Mouse (Mus musculus) activated CD4-positive, CD25-positive, alpha-beta regulatory T cell, adult 4 months (primary cell): ENCODE measurements around the gene Sac3d1. TPM values are rescaled to one million over a fixed set of nuclear protein-coding genes. Genes with fewer than 3 reads are reported as not detected.
"Not testable (repeated sequence)": the region's sequence is repeated elsewhere in the genome, so short reads cannot be mapped to it uniquely, and the experiment has no call there.

Source experiments
- ATAC-seq: one replicate; pipeline ENCODE4 v1.8.0; 2017
- polyA plus RNA-seq, 2 experiments: library from polyadenylated mRNA; unstranded; fragments of 100-300 nt; shearing (Covaris generic); gene quantifications; one replicate each; pipeline ENCODE4 v1.2.1; 2017

Sac3d1 gene
- polyA plus RNA-seq, result 1 to 10 TPM; 2.5 to 2.6 TPM

GRCm38 (mm10) chr19:6117986-6118676 is at the start of gene Sac3d1:
Sac3d1 (minus strand) TSS chr19:6118650.
- ATAC-seq, result peak; percentile 84

- no peak for ATAC-seq
These were observed 48.3 kb upstream of the Sac3d1 start for GRCm38 (mm10) chr19:6166750-6167149.

- ATAC-seq, result no peak
These were observed 45.6 kb upstream of the Sac3d1 start for GRCm38 (mm10) chr19:6163872-6164547.

DNA sequence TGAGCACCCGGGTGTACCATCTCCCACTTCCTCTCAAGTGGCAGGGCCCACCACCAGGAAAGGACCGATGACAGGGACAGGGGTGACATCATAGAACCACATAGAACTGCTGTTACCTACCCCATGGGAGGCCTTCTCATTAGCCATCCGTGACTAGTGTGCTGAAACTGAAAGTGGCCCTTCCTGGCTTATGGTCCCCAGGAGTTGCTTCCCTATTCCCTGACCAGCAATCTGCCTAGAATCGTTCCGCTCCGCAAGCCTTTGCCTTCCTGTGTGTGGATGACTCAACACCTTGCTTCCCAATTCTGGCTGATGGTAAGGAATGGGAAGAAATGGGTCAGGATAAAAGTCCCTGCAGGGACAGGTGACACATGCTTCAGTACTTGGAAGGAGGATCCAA is 38.8 kb upstream of the Sac3d1 start:
- ATAC-seq, result no peak

DNA sequence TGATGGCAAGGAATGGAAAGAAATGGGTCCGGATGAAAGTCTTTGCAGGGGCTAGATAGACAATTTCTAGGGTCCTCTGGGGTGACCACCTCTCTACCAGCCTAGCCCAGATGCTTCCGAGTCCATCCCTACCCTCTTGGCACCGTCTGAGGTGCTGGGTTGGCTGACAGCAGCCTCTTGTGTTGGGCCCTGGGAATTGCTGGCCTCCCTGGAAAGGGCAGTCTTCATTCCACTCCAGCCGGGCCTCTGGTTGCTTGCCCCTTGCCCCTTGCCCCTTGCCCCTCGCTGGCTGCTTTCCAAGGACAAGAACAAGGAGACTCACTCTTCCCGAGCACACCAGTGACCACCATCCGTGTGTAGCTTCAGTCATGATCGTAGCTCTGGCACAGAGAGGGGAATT is 37.9 kb upstream of the Sac3d1 start:
- ATAC-seq, result no peak

DNA sequence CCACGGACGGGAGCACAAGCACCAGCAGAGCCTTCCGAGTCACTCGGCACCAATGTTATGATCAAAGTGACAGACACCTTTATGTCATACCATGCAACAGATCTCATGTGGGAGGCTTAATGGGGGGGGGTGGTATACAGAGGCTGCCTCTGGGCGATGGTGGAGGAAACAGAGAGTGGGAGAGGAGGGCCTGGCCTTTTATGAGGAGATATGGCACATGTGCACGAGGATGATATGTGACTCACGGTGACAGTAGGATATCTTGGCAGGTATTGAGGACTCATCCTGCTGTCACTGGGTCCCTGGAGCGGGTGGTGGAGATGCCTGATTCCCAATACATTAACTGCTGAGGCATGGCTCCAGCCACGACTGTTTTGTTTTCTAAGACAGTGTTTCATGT is 36.7 kb upstream of the Sac3d1 start:
- ATAC-seq, result no peak

GRCm38 (mm10) chr19:6144842-6145241 is 26.4 kb upstream of the Sac3d1 start:
- no peak for ATAC-seq

DNA sequence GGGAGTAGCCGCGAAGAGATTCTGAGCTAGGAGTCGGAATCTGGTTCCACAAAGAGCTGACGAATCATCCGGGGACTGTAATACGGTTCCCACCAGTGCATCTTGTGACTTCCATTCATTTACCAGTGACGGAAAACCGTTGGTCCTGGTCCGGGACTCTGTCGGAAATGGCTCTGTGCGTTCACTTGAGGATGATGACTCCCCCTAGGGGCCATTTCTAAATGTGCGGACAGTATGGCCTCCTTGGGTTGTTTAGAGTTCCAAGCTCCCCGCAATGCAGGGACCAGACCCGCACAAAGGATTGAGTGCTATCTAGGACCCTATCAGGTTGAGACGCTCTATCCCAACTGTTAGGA is 22.9 kb upstream of the Sac3d1 start, which contains the start of gene Arl2:
TSS of gene Arl2 (minus strand) at position 155 of the 356 bp plus-strand sequence.
- peak; percentile 63 for ATAC-seq

- ATAC-seq, result peak; percentile 87
These were observed 22.4 kb upstream of the Sac3d1 start, which contains the start of gene Batf2 for GRCm38 (mm10) chr19:6140678-6141393. Batf2 (plus strand) TSS chr19:6140983.

GRCm38 (mm10) chr19:6140374-6140677 is 21.9 kb upstream of the Sac3d1 start:
- no peak for ATAC-seq

DNA sequence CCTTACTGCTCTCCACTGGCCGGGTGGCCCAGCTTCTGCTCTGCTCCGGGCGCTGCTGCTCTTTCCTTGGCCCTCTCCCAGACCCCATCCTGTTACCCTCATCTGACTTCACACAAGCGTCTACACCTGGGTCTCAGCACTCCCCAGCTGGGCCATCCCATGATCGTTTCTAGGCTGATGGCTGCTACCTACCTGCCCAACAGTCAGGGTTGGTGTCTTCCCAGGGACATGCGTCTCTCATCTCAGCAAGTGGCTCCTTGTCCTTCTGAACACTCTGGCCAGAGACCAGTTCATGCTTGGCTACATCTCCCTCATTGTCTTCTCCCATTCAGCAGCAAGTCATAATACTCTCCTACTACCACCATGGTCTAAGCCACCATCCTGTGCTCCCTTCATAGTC is 21.3 kb upstream of the Sac3d1 start:
- no peak for ATAC-seq

- no peak for ATAC-seq
These were observed 17.9 kb upstream of the Sac3d1 start for GRCm38 (mm10) chr19:6136397-6136796.

DNA sequence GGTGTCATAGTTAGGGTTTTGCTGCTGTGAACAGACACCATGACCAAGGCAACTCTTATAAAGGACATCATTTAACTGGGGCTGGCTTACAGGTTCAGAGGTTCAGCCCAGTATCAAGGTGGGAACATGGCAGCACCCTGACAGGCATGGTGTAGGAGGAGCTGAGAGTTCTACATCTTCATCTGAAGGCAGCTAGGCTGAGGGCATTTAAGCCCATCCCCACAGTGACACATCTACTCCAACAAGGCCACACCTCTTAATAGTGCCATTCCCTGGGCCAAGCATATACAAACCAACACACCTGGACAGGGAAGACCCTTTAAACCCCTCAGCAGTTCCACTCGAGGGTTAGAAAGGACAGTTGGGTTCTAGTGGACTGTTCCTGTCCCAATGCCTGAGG is 14.7 kb upstream of the Sac3d1 start:
- not testable (repeated sequence) for ATAC-seq

DNA sequence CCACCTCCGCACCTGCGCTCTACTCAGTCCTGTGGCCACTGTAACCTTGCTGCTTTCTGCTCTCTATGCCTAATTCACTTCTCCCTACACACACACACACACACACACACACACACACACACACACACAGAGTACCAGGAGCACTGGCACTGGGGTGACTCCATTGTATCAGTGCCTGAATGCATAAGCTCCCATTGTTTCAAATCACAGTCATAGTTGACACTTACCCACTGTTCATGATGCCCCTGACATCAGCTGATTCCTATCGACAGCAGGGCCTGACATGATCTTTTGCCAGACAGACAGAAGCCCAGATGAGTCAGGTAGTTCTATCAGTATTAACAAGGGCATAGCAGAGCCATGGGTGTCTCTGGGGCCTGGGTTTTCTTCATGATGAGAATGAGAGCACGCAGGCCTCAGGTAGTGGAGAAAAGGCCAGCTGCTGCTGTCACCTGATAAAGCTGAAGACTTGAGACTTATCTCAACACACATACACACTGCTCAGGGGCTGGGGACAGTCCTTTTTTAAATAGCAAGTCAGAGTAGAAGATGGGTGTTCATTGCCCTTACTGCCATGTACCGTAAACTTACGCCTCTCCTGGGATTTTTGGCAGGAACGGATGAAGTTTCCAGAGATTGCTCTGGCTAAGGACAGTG is 13.8 kb upstream of the Sac3d1 start:
- ATAC-seq, result no peak

DNA sequence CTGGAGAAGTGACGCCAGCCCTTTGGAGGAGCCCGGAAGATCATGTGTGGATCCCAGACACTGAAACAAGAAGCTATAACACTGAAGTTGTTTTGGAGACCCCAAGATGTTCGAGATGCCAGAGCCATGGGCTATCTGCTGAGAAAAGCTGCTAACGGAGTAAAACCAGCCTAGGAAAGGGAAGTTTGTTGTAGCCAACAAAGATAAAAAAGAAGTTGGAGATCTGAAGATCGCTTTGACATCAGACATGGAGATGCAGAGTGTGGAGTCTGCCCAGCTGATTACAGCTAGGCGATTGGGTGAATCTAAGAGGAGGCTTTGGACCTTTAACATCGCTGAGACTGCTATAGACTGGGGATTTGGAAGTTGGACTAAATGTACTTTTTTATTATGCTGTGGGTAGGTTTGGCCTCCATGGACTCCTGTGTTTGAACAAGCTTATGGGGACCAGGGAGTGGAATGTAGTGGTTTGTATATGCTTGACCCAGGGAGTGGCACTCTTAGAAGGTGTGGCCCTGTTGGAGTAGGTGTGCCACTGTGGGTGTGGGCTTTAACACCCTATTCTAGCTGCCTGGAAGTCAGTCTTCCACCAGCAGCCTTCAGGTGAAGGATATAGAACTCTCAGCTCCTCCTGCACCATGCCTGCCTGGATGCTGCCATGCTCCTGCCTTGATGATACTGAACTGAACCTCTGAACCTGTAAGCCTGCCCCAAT is 12.1 kb upstream of the Sac3d1 start:
- ATAC-seq, result not testable (repeated sequence)

DNA sequence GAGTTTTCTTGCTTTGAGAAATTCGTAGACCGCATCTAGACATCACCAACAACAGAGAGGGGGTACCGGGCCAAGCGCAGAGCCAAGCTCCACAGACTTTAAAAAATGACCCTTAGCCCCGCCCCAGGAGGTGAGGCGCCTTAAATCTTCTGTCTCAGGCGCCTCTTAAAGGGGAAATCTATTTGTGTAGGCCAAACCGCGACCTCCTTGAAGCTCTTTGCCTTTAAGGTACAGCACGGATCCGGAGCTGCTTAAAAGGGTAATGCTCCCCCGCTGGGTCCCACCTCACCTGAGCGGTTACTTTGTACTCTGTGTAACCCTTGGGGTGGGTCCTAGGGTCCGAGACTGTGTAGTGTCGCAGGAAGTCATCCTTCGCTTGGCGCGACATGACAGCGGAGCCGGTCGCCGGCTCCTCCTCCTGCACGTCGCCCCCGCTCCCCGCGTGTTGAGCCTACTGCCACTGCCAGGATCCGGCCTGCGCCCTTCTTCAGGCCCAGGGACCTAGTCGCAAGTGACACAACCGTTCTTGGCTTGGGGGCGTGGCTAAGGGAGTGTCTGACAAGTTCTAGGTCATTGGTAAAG is 9.4 kb upstream of the Sac3d1 start, which contains the start of gene Snx15:
TSS of gene Snx15 (minus strand) at position 545 of the 582 bp plus-strand sequence.
- ATAC-seq, result peak; percentile 92

DNA sequence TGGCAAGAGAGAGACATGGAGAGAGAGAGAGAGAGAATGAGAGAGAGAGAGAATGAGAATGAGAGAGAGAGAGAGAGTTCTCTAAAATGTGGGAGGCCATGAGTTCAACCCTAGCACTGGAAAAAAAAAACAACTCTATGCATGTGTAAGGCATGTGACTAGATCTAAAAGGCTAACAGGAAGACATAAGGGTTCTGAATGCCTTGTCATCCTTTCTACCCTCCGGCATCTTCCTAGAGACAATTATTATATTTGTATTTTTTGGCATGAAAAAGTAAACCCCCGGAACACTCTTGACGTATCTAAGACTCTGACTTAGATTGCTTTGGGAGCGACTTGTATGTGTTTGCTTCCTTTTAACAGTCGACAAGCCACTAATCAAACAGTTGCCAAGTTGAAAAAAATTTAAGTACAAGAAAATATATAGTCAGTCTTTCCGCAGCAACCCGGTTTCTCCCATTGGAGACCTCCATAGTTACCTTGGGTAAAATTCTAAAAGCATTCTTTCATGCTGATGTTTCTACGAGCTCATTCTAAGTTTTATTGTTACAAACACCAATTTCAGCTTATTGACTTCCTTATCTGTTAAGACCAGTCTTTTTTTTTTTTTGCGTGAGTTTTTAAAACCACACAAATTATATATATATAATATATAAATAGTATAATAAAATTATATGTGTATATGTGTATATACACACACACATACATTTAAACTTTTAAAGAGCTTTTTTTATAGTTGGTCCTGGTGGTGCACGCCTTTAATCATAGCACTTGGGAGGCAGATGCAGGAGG is 8.5 kb upstream of the Sac3d1 start:
- no peak for ATAC-seq

DNA sequence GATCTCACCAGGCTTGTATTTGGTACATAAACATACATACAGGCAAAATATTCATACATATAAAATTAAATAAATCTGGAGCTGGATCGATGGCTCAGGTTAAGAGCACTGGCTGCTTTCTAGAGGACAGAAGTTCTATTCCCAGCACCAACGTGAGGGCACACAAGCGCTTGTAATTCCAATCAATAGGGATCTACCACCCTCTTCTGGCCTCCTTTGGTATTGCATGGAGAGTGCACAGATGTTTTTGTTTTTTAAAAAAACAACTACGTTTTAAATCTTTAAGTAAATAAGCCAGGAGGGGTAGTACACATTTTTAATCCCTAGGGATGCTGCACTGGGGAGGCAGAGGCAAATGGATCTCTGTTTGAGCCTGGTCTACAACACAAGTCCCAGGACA is 7.8 kb upstream of the Sac3d1 start:
- ATAC-seq, result no peak

DNA sequence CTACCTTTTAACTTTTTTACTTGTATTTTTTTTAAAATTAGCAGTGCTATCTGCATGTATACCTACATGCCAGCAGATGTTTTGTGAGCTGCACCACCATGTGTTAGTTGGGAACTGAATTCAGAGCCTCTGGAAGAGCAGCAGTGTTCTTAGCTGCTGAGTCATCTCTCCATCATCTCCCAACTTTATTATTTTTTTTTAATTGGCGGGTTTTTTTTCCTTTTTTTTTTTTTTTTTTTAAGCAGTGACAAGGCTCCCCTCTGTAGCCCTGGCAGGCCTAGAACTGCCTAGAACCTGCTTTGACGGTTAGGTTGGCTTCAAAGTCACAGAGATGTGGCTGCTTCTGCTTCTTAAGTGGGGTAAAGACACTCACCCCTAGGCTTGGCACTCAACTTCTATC is 6.4 kb upstream of the Sac3d1 start:
- ATAC-seq, result no peak

DNA sequence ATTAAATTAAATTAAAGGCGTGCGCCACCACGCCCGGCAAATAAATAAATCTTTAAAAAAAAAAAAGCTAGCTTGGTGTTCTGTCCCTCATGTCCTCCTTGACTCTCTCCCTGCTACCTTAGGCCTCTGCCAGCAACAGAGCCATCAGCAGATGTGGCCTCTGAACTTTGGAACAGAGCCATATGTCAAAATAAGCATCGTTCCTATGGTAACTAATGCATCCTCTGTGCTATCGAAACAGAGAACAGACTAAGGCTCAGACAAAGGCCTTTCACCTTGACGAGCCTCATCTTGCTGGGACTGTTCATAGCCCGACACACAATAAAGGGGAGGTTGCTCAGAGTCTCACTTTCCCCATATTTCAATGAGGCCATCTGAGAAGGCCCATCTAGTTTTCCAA is 4.9 kb upstream of the Sac3d1 start:
- ATAC-seq, result no peak

DNA sequence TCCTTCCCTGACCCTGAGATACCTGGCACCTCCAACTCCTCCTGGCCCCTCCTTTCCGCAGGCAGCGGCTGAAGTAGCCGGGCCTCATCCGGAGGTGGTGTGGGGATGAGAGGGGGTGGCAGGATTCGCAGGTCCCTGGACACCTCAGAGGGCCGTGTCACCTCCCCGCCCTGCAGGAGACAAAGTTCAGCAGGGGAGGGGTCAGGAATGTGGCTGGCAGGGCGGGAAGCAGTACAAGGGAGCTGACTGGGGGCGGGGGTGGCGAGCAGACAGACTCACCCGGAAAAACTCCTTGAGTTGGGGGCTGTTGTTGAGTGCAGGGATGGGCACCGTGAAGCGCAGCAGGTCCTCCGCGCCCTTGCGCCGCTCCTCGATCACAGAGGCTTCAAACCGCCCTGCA is 3.3 kb upstream of the Sac3d1 start:
- ATAC-seq, result no peak
